Mouse (Mus musculus): ENCODE measurements around the gene Naa11. TPM values are rescaled to one million over a fixed set of nuclear protein-coding genes. Genes with fewer than 3 reads are reported as not detected.
A peak's percentile ranks its signal among the peaks of the same experiment; 100 is the strongest.

The Naa11 gene
- polyA plus RNA-seq (2015; fragmentation: Nextera tagmentation; extraction: Ambion mirVana), result not detected in 2 replicates

DNA sequence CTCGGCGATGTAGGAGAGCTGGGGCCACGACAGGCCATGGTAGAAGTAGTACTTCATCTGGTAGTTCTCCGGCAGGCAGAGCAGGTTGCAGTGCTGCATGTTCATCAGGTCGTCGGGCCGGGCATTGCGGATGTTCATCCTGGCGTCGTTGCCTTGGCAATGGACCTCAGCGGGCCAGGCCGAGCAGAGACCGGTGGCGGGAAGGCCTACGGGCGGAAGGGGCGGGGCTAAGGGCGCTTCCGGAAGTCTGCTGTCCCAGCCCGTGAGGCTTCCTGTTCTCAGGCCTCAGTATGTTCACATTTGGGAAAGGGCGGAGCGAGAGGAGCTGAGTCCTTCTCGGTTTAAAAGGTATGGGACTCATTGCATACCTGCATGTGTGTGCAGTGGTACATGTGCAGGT is at the start of gene Naa11:
TSS of gene Naa11 (minus strand) at position 220 of the 400 bp plus-strand sequence.
- H3K4me2 ChIP-seq, result no peak within 1 kb of the TSS
- ATAC-seq (ENCODE audit: low FRiP score), result no peak
- H3K4me3 ChIP-seq, result no peak within 1 kb of the TSS
- H3K36me3 ChIP-seq, result no peaks in the 10 kb centered on the region
- no peak within 1 kb of the TSS for H3K27ac ChIP-seq
- no peaks in the 10 kb centered on the region for H3K27me3 ChIP-seq
- 94% methylated on average over 23 of the region's 23 CpGs for WGBS
- no peak within 1 kb of the TSS for H3K9ac ChIP-seq
- H3K9me3 ChIP-seq, result no peaks in the 10 kb centered on the region
- no peaks in the 10 kb centered on the region for H3K4me1 ChIP-seq (replicated peaks)

DNA sequence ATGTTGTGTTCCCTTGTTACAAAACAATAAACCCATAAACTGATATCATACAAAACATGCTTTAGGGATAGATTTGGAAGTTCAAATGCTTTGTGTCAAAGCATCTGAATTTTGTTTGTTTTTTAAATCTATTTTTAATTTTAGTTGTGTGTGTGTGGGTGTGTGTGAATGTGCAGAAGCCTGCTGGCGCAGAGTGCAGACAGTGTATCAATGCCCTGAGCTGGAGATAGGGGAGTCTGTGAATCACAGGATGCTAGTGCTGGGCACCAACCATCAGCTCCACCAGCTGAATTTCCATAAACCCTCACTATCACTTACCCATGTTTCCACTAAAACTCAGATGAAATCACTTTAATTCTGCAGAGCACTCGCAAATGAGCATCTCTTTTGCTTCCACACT is 40.3 kb upstream of the Naa11 start:
- Histone ChIP-seq H3K4me2 (no peak overlapping the region), H3K9me3 (no peaks in the 10 kb centered on the region), H3K27ac (no peak overlapping the region), H3K27me3 (no peaks in the 10 kb centered on the region), H3K4me3 (no peak overlapping the region), H3K4me1 (replicated peaks) (no peaks in the 10 kb centered on the region), H3K9ac (no peak overlapping the region), H3K36me3 (no peaks in the 10 kb centered on the region)
- WGBS, result 89% methylated on average over 2 of the region's 2 CpGs
- no peak for ATAC-seq (ENCODE audit: low FRiP score)

DNA sequence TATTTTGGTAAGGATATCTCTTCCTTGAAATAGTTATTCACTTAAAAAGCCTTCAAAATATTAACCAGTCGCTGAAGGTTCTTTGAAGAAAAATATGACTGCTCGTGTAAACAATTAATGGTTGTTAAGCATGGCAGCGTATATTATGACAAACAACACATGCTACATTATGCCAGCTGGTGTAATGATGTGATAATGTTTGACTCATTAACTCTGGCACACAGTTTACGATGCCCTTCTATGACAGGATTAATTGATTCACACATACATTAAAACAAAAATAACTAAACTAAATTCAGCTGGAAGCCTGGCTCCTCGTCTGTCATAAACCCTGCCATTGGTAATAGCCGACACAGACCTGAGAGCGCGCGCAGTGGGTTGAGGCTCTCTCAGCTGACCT is 37.8 kb upstream of the Naa11 start:
- Histone ChIP-seq H3K4me1 (replicated peaks) (no peaks in the 10 kb centered on the region), H3K9me3 (no peaks in the 10 kb centered on the region), H3K9ac (no peak overlapping the region), H3K36me3 (no peaks in the 10 kb centered on the region), H3K4me3 (no peak overlapping the region), H3K27ac (no peak overlapping the region), H3K27me3 (no peaks in the 10 kb centered on the region), H3K4me2 (no peak overlapping the region)
- WGBS, result 59% methylated on average over 9 of the region's 9 CpGs
- ATAC-seq (ENCODE audit: low FRiP score), result no peak

DNA sequence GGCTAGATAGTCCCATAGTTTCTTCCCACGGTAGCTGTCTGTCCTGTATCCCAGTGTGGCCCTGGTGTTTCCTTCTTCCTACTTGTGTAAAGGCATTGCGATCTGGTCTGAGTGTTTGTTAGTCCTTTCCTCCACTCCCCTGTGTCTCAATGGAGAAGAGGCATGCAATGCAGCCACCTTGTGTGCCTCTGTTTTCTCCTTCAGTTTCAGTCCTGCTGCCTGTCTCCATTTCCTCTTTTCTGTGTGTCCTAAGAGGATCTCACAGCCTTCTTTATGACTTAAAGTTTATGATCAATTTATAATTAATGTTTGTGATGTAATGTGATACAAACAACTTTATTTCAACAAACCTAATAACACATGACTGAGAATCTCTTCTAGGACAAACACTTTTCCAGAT is 29.5 kb upstream of the Naa11 start:
- H3K4me1 ChIP-seq (replicated peaks), result no peaks in the 10 kb centered on the region
- ATAC-seq (ENCODE audit: low FRiP score), result no peak
- H3K4me2 ChIP-seq, result no peak overlapping the region
- 89% methylated on average over 2 of the region's 2 CpGs for WGBS
- H3K36me3 ChIP-seq, result no peaks in the 10 kb centered on the region
- no peaks in the 10 kb centered on the region for H3K9me3 ChIP-seq
- no peak overlapping the region for H3K27ac ChIP-seq
- no peak overlapping the region for H3K4me3 ChIP-seq
- H3K27me3 ChIP-seq, result no peaks in the 10 kb centered on the region
- no peak overlapping the region for H3K9ac ChIP-seq

DNA sequence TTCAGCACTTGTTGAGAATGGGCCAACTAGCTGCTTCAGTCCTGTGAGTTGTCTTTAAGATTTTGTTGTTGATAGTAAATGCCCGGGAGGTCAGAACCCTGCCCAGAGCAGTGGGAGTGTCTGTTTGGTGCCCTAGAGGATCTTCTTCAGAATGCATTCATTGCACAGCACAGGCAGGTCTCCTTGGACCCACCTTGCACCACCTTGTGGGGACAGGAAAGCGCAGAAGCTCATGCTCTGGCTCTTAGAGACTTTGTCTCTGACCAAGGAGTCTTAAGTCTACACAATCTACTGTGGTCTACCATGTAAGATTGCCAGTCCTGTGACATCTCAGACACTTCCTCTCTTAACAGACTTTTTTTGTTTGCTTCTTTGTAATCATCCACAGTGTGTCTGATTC is 25.0 kb upstream of the Naa11 start:
- Histone ChIP-seq H3K27me3 (no peaks in the 10 kb centered on the region), H3K9me3 (no peaks in the 10 kb centered on the region), H3K4me3 (no peak overlapping the region), H3K36me3 (no peaks in the 10 kb centered on the region), H3K9ac (no peak overlapping the region), H3K4me1 (replicated peaks) (peaks cover 5% of the 10 kb centered on the region; the same call in 1 of the 2 replicates), H3K4me2 (no peak overlapping the region), H3K27ac (no peak overlapping the region)
- WGBS, result 80% methylated on average over 2 of the region's 2 CpGs
- no peak for ATAC-seq (ENCODE audit: low FRiP score)

DNA sequence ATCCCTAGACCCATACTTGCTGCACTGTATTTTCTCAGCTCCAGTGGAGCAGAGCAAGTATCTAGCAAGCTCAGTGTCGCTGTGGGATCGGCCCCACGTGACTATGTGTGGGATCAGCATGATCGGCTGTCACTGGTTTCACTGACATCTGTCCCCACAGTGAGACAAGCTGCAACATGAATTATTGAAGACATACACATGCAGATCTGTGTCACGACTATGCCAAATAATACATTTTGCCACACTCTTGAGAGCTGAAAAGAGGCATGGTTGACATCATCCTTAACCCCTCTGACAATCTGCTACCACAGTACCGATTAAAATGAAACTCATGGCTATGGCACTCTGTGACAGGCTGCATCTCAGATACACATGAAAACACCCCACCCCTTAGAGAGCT is 23.7 kb upstream of the Naa11 start:
- Histone ChIP-seq H3K9me3 (no peaks in the 10 kb centered on the region), H3K36me3 (no peaks in the 10 kb centered on the region), H3K4me3 (no peak overlapping the region), H3K9ac (no peak overlapping the region), H3K4me1 (replicated peaks) (peaks cover 5% of the 10 kb centered on the region; the same call in 1 of the 2 replicates), H3K27ac (no peak overlapping the region), H3K27me3 (no peaks in the 10 kb centered on the region), H3K4me2 (no peak overlapping the region)
- peak; percentile 78 for ATAC-seq (ENCODE audit: low FRiP score)
- 53% methylated on average over 6 of the region's 6 CpGs for WGBS

DNA sequence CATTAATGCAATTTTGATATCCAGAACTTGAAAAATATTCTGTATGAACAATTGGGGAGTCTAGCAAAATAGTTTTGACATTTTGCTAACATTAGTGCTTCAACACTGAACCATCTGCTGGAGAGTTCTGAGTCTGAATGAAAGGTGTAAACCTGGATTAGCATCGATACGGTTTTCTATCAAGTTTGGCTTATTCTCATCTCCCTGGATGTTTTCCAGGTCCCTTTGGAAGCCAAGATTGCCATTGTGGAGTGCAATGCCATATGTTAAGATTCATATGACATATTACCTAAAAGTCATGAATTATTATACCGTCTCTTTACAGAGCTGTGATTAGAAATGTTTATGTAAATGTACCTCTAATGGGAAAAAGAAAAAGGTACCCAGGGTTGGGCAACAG is 21.5 kb upstream of the Naa11 start:
- no peak for ATAC-seq (ENCODE audit: low FRiP score)
- Histone ChIP-seq H3K27ac (no peak overlapping the region), H3K9me3 (no peaks in the 10 kb centered on the region), H3K9ac (no peak overlapping the region), H3K27me3 (no peaks in the 10 kb centered on the region), H3K4me2 (no peak overlapping the region), H3K36me3 (no peaks in the 10 kb centered on the region), H3K4me3 (no peak overlapping the region), H3K4me1 (replicated peaks) (peaks cover 17% of the 10 kb centered on the region)
- WGBS, result 77% methylated on average over 3 of the region's 3 CpGs

DNA sequence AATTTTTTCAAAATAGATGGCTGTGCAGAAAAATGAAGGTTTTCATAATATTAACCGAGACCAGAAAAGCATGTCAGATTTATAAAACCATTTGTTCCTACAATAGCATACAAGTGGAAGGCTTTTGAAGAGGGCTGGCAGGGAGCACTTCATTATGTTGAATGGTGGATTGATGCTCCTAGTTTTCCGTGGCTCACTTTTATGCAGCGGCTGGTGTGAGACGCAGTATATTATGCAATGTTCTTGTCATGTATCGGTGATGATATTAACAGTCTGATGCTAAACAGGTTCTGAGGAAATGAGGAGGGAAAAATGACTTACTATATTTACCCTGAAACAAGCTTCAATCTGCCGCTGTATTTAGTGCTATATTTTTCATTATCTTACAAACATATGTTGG is 18.0 kb upstream of the Naa11 start:
- no peaks in the 10 kb centered on the region for H3K36me3 ChIP-seq
- no peak overlapping the region for H3K9ac ChIP-seq
- H3K4me3 ChIP-seq, result no peak overlapping the region
- no peaks in the 10 kb centered on the region for H3K9me3 ChIP-seq
- H3K4me2 ChIP-seq, result no peak overlapping the region
- H3K27ac ChIP-seq, result peak overlapping the region; percentile 10; the same call in 1 of the 2 replicates
- H3K4me1 ChIP-seq (replicated peaks), result peaks cover 12% of the 10 kb centered on the region
- no peak for ATAC-seq (ENCODE audit: low FRiP score)
- 38% methylated on average over 6 of the region's 6 CpGs for WGBS
- H3K27me3 ChIP-seq, result no peaks in the 10 kb centered on the region

DNA sequence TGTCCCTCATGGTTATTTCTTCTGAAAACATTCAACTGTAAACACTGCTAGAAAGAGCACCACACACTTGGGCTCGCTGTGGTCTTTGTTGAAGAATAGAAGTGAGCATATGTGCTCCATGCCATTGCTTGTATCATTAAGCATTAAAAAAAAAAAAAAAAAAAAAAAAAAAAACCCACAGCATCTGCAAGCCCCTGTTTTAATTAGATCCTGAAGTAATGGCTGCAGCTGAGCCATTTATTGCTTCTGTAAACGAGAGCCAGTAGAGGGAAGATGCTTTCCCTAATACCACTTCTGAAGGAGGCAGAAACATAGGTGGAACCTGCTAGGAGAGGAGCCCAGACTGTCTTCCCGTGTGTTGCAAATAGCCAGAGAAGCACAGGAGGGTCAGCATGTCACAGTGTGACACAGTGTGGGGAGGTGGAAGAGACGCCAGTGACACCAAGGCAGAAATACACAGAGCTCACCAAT is 17.1 kb upstream of the Naa11 start:
- H3K4me3 ChIP-seq, result no peak overlapping the region
- no peaks in the 10 kb centered on the region for H3K9me3 ChIP-seq
- H3K4me2 ChIP-seq, result no peak overlapping the region
- WGBS, result 35% methylated on average over 4 of the region's 4 CpGs
- H3K27me3 ChIP-seq, result no peaks in the 10 kb centered on the region
- H3K4me1 ChIP-seq (replicated peaks), result peaks cover 12% of the 10 kb centered on the region
- H3K27ac ChIP-seq, result peak overlapping the region; percentile 76
- ATAC-seq (ENCODE audit: low FRiP score), result peak; percentile 76
- no peaks in the 10 kb centered on the region for H3K36me3 ChIP-seq
- H3K9ac ChIP-seq, result no peak overlapping the region

DNA sequence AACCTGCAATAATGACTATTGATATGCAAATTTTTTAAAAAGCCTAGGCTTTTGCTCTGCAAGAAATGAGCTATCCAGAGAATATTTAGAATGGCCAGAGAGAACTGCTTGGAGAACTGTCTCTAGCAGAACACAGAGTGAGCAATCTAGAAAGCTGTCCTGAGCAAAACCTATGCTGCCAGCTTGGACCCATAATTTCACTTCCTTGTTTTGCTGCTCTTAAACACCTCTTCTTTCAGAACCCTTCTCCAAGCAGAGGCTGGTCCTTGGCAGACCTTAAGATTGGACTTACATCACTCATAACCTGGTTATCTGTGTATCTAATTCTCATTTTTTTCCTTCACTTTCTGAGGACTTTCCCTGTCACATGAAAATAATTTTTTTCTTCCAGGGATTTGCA is 8.9 kb upstream of the Naa11 start:
- Histone ChIP-seq H3K27me3 (no peaks in the 10 kb centered on the region), H3K4me2 (no peak overlapping the region), H3K36me3 (no peaks in the 10 kb centered on the region), H3K9me3 (no peaks in the 10 kb centered on the region), H3K9ac (no peak overlapping the region), H3K27ac (no peak overlapping the region), H3K4me1 (replicated peaks) (no peaks in the 10 kb centered on the region), H3K4me3 (no peak overlapping the region)
- no peak for ATAC-seq (ENCODE audit: low FRiP score)

DNA sequence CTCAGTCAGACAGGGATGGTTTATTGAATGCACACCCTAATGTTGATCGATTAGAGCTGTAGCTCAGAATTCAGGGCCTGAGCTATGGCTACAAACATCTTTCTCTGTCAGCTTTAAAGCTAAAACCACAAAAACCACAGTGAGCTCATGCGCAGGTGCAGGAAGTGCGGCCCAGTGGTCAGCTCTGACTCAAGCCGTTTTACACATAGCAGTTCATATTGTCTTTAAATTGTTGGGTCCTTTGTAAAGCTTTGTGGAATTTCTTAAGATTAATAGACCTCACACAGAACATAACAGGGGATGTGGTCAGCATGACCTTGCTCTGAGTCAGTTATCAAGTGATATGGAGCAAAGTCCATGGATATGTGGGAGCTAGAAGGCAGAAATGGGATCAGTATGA is 5.4 kb upstream of the Naa11 start:
- H3K36me3 ChIP-seq, result no peaks in the 10 kb centered on the region
- 94% methylated on average over 4 of the region's 4 CpGs for WGBS
- no peaks in the 10 kb centered on the region for H3K9me3 ChIP-seq
- H3K27me3 ChIP-seq, result no peaks in the 10 kb centered on the region
- H3K4me3 ChIP-seq, result no peak overlapping the region
- ATAC-seq (ENCODE audit: low FRiP score), result no peak
- H3K4me2 ChIP-seq, result no peak overlapping the region
- H3K27ac ChIP-seq, result no peak overlapping the region
- H3K4me1 ChIP-seq (replicated peaks), result no peaks in the 10 kb centered on the region
- H3K9ac ChIP-seq, result no peak overlapping the region

DNA sequence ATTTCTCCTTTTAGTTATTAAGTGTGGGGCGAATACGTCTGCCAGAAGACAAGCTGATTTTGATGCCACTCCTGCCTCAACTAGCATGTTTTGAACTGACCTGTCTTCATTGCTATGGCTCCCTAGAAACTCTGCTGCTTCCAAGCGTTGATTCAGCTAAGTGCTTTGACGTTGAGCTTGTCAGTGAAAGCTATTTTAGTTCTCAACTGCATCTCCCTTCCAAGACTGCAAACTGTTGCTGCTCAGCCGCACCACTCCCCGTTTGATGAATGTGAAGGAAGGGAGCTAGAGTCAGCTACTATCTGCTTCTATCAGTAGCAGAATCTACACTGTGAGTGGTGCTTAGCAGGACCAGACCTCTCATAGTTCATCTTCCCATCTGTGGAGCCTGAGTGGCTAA is 4.6 kb downstream of the Naa11 start:
- no peak overlapping the region for H3K27ac ChIP-seq
- no peak overlapping the region for H3K4me2 ChIP-seq
- H3K9me3 ChIP-seq, result no peaks in the 10 kb centered on the region
- no peaks in the 10 kb centered on the region for H3K4me1 ChIP-seq (replicated peaks)
- ATAC-seq (ENCODE audit: low FRiP score), result no peak
- H3K9ac ChIP-seq, result no peak overlapping the region
- 82% methylated on average over 6 of the region's 6 CpGs for WGBS
- no peaks in the 10 kb centered on the region for H3K36me3 ChIP-seq
- no peak overlapping the region for H3K4me3 ChIP-seq
- no peaks in the 10 kb centered on the region for H3K27me3 ChIP-seq

DNA sequence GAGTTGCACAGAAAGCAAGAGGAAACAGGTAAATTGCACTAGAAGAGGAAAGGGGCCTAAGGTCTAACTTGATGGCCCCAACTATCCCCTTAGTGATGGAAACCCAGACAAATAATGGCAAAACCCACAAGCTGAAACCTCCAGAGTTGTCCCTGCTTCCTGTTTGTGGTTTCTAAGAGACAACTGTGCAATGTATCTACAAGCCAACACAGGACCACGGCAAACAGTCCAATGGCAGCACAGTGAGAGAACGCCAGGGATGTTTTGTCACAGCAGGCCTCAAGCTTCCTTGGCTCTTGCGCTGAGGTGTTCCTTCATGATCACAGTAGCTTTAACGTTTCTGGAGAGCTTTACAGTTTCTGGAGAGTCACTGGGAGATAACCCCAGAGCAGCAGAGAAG is 7.8 kb downstream of the Naa11 start:
- Histone ChIP-seq H3K9me3 (no peaks in the 10 kb centered on the region), H3K4me3 (no peak overlapping the region), H3K4me1 (replicated peaks) (no peaks in the 10 kb centered on the region), H3K4me2 (no peak overlapping the region), H3K36me3 (no peaks in the 10 kb centered on the region), H3K27me3 (no peaks in the 10 kb centered on the region), H3K27ac (no peak overlapping the region), H3K9ac (no peak overlapping the region)
- 79% methylated on average over 4 of the region's 4 CpGs for WGBS
- ATAC-seq (ENCODE audit: low FRiP score), result no peak

Measured in hindbrain, embryonic 13.5 days (tissue).